Comparison of ENCODE assay signal across 9 mouse cellular contexts in genomic region chr1:183679949-183680348, GRCm38 (mm10).
DNase-seq lines count a peak whose midpoint lies in the region; ATAC-seq lines count a peak whose summit lies in the region.
"Had no signal": no experiment of that assay in that cellular context is flagged by ENCODE, and none has a peak within 500 bp of the region (broad histone marks: within the 10 kb centered on the region; RNA-seq: fewer than 3 reads in every experiment).

No protein-coding gene starts in this region.

- peak; percentile 90 for ATAC-seq in embryonic facial prominence, embryonic 14.5 days (ENCODE audit: low read depth)
- ATAC-seq in heart, embryonic 16.5 days (replicated peaks; ENCODE audit: extremely low read depth, insufficient read depth, low FRiP score) = peak; percentile 58; the same call in 1 of the 2 replicates
- ATAC-seq in neural tube, embryonic 15.5 days (ENCODE audit: low FRiP score) = no peak
- ATAC-seq in hindbrain, embryonic 13.5 days (ENCODE audit: low FRiP score) = no peak

- H3K4me3 ChIP-seq in embryonic facial prominence, embryonic 14.5 days (ENCODE audit: low read depth, low read length) = no peak overlapping the region
- peak overlapping the region; percentile 18; the same call in 1 of the 2 replicates for H3K4me3 ChIP-seq in heart, embryonic 16.5 days (ENCODE audit: low read length)
- H3K4me3 ChIP-seq in neural tube, embryonic 15.5 days (replicated peaks) = no peak overlapping the region
- no peak overlapping the region for H3K4me3 ChIP-seq in hindbrain, embryonic 13.5 days
- H3K4me3 ChIP-seq: midbrain, embryonic 12.5 days had no signal

- peak; percentile 42 to 57 for DNase-seq in left cerebral cortex, postnatal 14 days (ENCODE audit: low spot score in 2 of 2)
- DNase-seq in left cerebral cortex, adult 8-10 months (ENCODE audit: low spot score in 2 of 2) = no peak
- peak; percentile 95 for DNase-seq in embryonic facial prominence, embryonic 14.5 days (ENCODE audit: low spot score)
- DNase-seq in lung, postnatal 36 days = peak; percentile 73
- DNase-seq in cerebellum, postnatal 4 days (ENCODE audit: low spot score in 2 of 2) = no peak

- intact Hi-C loops in left cerebral cortex, postnatal 14 days (cut with DNase I) = no loop called here

- peaks cover 4% of the 10 kb centered on the region; the same call in 1 of the 2 replicates for H3K4me1 ChIP-seq in embryonic facial prominence, embryonic 14.5 days (ENCODE audit: control insufficient read depth, insufficient read depth, low read length)
- H3K4me1 ChIP-seq in heart, embryonic 16.5 days (ENCODE audit: control insufficient read depth, insufficient read depth, low read length) = 0 out of 2 replicates have a peak, but pooled peaks cover 4% of the 10 kb centered on the region
- H3K4me1 ChIP-seq in neural tube, embryonic 15.5 days = no peaks in the 10 kb centered on the region
- H3K4me1 ChIP-seq in hindbrain, embryonic 13.5 days (replicated peaks) = no peaks in the 10 kb centered on the region
- H3K4me1 ChIP-seq: midbrain, embryonic 12.5 days had no signal

- H3K36me3 ChIP-seq in embryonic facial prominence, embryonic 14.5 days (ENCODE audit: control insufficient read depth, insufficient read depth, low read length) = no peaks in the 10 kb centered on the region
- H3K36me3 ChIP-seq in heart, embryonic 16.5 days (ENCODE audit: control insufficient read depth, insufficient read depth) = no peaks in the 10 kb centered on the region
- H3K36me3 ChIP-seq in neural tube, embryonic 15.5 days = no peaks in the 10 kb centered on the region
- H3K36me3 ChIP-seq in hindbrain, embryonic 13.5 days = no peaks in the 10 kb centered on the region
- H3K36me3 ChIP-seq: midbrain, embryonic 12.5 days had no signal

- WGBS in embryonic facial prominence, embryonic 14.5 days = 25% methylated on average over 11 of the region's 11 CpGs
- WGBS in heart, embryonic 16.5 days = 19% methylated on average over 11 of the region's 11 CpGs
- 56% methylated on average over 11 of the region's 11 CpGs for WGBS in neural tube, embryonic 15.5 days
- WGBS in hindbrain, embryonic 13.5 days = 78% methylated on average over 11 of the region's 11 CpGs

- H3K27me3 ChIP-seq in embryonic facial prominence, embryonic 14.5 days (replicated peaks; ENCODE audit: control insufficient read depth, insufficient read depth, low read length) = no peaks in the 10 kb centered on the region
- no peaks in the 10 kb centered on the region for H3K27me3 ChIP-seq in heart, embryonic 16.5 days (ENCODE audit: control insufficient read depth, insufficient read depth, low read length)
- no peaks in the 10 kb centered on the region for H3K27me3 ChIP-seq in neural tube, embryonic 15.5 days (replicated peaks)
- no peaks in the 10 kb centered on the region for H3K27me3 ChIP-seq in hindbrain, embryonic 13.5 days
- H3K27me3 ChIP-seq: midbrain, embryonic 12.5 days had no signal

- peak overlapping the region; percentile 19; the same call in 1 of the 2 replicates for H3K27ac ChIP-seq in embryonic facial prominence, embryonic 14.5 days (replicated peaks; ENCODE audit: low read depth, low read length)
- no peak overlapping the region; the same call in 1 of the 2 replicates for H3K27ac ChIP-seq in heart, embryonic 16.5 days (ENCODE audit: low read length)
- no peak overlapping the region for H3K27ac ChIP-seq in neural tube, embryonic 15.5 days (replicated peaks)
- no peak overlapping the region for H3K27ac ChIP-seq in hindbrain, embryonic 13.5 days
- H3K27ac ChIP-seq: midbrain, embryonic 12.5 days had no signal

- H3K9ac ChIP-seq in embryonic facial prominence, embryonic 14.5 days (ENCODE audit: low read depth, low read length) = no peak overlapping the region
- no peak overlapping the region for H3K9ac ChIP-seq in heart, embryonic 16.5 days (ENCODE audit: low read length)
- H3K9ac ChIP-seq in neural tube, embryonic 15.5 days (replicated peaks) = no peak overlapping the region
- no peak overlapping the region for H3K9ac ChIP-seq in hindbrain, embryonic 13.5 days
- H3K9ac ChIP-seq: midbrain, embryonic 12.5 days had no signal

- H3K4me2 ChIP-seq in embryonic facial prominence, embryonic 14.5 days (ENCODE audit: low read depth, low read length) = peak overlapping the region; percentile 7
- H3K4me2 ChIP-seq in heart, embryonic 16.5 days (ENCODE audit: low read depth, low read length) = peak overlapping the region; percentile 50
- no peak overlapping the region for H3K4me2 ChIP-seq in neural tube, embryonic 15.5 days
- H3K4me2 ChIP-seq in hindbrain, embryonic 13.5 days = no peak overlapping the region
- H3K4me2 ChIP-seq: midbrain, embryonic 12.5 days had no signal

- no peaks in the 10 kb centered on the region for H3K9me3 ChIP-seq in embryonic facial prominence, embryonic 14.5 days (ENCODE audit: control insufficient read depth, low read length)
- no peaks in the 10 kb centered on the region for H3K9me3 ChIP-seq in heart, embryonic 16.5 days (replicated peaks; ENCODE audit: control insufficient read depth, low read length)
- H3K9me3 ChIP-seq in neural tube, embryonic 15.5 days (replicated peaks) = no peaks in the 10 kb centered on the region
- H3K9me3 ChIP-seq in hindbrain, embryonic 13.5 days = no peaks in the 10 kb centered on the region
- H3K9me3 ChIP-seq: midbrain, embryonic 12.5 days had no signal

Comparison
In these comparisons a context has a peak if more than half of its experiments do, and no peak if none do; other contexts are left out.
1. DNase-seq: peak in left cerebral cortex, postnatal 14 days (2 of 2), embryonic facial prominence, embryonic 14.5 days (single experiment) and lung, postnatal 36 days (single experiment); none in left cerebral cortex, adult 8-10 months (0 of 2) and cerebellum, postnatal 4 days (0 of 2).
2. ATAC-seq: peak in embryonic facial prominence, embryonic 14.5 days (single experiment) and heart, embryonic 16.5 days (single experiment); none in neural tube, embryonic 15.5 days (single experiment) and hindbrain, embryonic 13.5 days (single experiment).
3. H3K4me2 ChIP-seq: peak in embryonic facial prominence, embryonic 14.5 days (single experiment) and heart, embryonic 16.5 days (single experiment); none in neural tube, embryonic 15.5 days (single experiment) and hindbrain, embryonic 13.5 days (single experiment).